Mouse (Mus musculus) cerebellum, adult 2 months (tissue): ENCODE data around the gene Fam104a. TPM values are rescaled to one million over a fixed set of nuclear protein-coding genes. Genes with fewer than 3 reads are reported as not detected.

Experiments used
- DNase-seq, 2 experiments: peaks; one replicate each; pipeline ENCODE4 v3.0.0; 2021
- H3K27ac ChIP-seq: fragments of 200-500 bp; 2 replicates; pipeline ENCODE4 v1.5.1; 2012; ENCODE audit warnings: low read length, control low read depth, inconsistent platforms; ENCODE audit not compliant: insufficient read depth
- H3K27me3 ChIP-seq: fragments of 200-500 bp; 2 replicates; pipeline ENCODE4 v1.6.1; 2012; ENCODE audit warnings: inconsistent platforms, mild to moderate bottlenecking, low read length, moderate library complexity; ENCODE audit not compliant: control insufficient read depth, insufficient read depth
- H3K4me1 ChIP-seq: fragments of 200-500 bp; 2 replicates; pipeline ENCODE4 v1.6.1; 2011; ENCODE audit warnings: low read length; ENCODE audit not compliant: control insufficient read depth, insufficient read depth
- H3K4me3 ChIP-seq: fragments of 200-500 bp; replicated peaks from 2 replicates; pipeline ENCODE3; 2011; ENCODE audit warnings: mild to moderate bottlenecking, low read depth, low read length, control low read depth; ENCODE audit not compliant: insufficient read depth
- CTCF ChIP-seq: fragments of 200-500 bp; IDR thresholded peaks from 2 replicates; pipeline ENCODE4 v1.5.1; 2011; ENCODE audit warnings: low read depth, mild to moderate bottlenecking, control low read depth, low read length, moderate library complexity, borderline replicate concordance; ENCODE audit not compliant: insufficient read depth
- POLR2A ChIP-seq: fragments of 200-500 bp; IDR thresholded peaks from 2 replicates; pipeline ENCODE4 v1.6.1; 2011; ENCODE audit warnings: low read length, control low read depth, borderline replicate concordance; ENCODE audit not compliant: insufficient read depth
- WGBS: fragments of 180-500 bp; shearing (Covaris S2); methylation state at CpG from one replicate; pipeline ENCODE4 v1.1.7; 2018; 5-methylcytosine and 5-hydroxymethylcytosine counted together
- polyA plus RNA-seq: library from polyadenylated mRNA; depleted of rRNA; stranded (reverse); fragments of >200 nt; gene quantifications from 2 replicates; pipeline ENCODE4 v1.2.3, GENCODE M21; 2012

Gene Fam104a
- polyA plus RNA-seq, 1 experiment: 32.9 TPM

DNA sequence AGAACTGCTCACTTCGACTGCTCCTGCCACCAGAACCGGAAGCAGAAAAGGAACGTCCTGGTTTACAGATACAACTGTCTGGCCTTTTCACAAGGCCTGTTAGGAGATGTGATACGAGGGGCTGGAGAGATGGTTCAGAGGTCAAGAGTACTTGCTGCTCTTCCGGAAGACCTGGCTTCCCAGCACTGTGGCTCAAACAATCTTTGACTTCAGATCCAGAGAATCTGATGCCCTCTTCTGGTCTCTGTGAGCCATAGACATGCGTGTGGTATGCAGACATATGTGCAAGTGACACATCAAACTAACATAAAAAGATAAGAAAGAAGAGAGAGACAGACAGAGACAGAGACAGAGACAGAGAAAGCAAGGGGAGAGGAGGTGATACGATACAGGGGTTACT lies 51.7 kb downstream of the Fam104a start:
- no peak overlapping the region for H3K27ac ChIP-seq
- TF ChIP-seq POLR2A (no peak), CTCF (no peak)
- H3K4me1 ChIP-seq: no peaks in the 10 kb centered on the region
- no peaks in the 10 kb centered on the region for H3K27me3 ChIP-seq
- no peak for DNase-seq
- no peak overlapping the region for H3K4me3 ChIP-seq
- WGBS: 89% methylated on average over 7 of the region's 7 CpGs

- H3K4me1 ChIP-seq: no peaks in the 10 kb centered on the region
- DNase-seq: no peak
- 76% methylated on average over 8 of the region's 8 CpGs for WGBS
- no peak overlapping the region for H3K4me3 ChIP-seq
- H3K27ac ChIP-seq: no peak overlapping the region
- H3K27me3 ChIP-seq: no peaks in the 10 kb centered on the region
- TF ChIP-seq CTCF (no peak), POLR2A (no peak)
These were observed 52.1 kb downstream of the Fam104a start for GRCm38 (mm10) chr11:113631862-113632261.

DNA sequence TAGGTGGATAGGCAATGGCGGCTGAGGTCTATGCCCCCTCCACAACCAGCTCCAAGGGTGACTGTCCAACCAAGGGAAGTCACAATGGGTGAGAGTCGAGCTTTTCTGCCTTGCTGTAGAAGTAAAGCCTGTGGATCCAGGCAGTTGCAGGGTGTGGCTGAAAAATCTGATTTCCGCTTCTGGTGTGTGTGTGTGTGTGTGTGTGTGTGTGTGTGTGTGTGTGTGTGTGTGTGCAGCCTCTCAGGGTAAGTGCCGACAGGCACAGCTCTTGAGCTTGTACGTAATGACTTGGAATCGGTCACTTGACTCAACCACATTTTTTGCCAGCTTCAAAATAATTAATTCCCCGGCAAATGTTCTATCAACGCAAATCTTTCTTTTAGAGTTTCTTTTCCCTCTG lies 52.7 kb downstream of the Fam104a start:
- no peak for DNase-seq
- WGBS: 59% methylated on average over 8 of the region's 8 CpGs
- Histone ChIP-seq H3K4me1 (no peaks in the 10 kb centered on the region), H3K27me3 (no peaks in the 10 kb centered on the region), H3K27ac (no peak overlapping the region), H3K4me3 (no peak overlapping the region)
- TF ChIP-seq POLR2A (no peak), CTCF (no peak)

DNA sequence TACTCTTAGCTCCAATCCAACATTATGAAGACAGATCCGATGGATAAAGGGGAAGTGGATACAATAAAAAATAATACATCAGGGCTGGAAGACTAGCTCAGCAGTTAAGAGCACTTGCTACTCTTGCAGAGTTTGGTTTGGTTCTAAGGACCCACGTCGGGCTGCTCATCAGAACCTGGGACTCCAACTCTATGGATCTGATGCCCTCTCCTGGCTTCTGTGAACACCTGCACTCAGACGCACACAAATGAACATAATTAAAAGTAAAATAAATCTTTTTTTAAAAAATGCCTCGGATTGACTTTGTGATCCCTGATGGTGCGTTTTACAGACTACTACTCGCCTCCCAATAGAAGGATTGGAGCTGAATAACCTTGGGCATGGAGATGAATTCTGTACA lies 53.3 kb downstream of the Fam104a start:
- H3K27ac ChIP-seq: no peak overlapping the region
- DNase-seq: no peak
- WGBS: 66% methylated on average over 7 of the region's 7 CpGs
- TF ChIP-seq POLR2A: no peak
- TF ChIP-seq CTCF: peak; percentile 43; the same call in 1 of the 2 replicates
- no peaks in the 10 kb centered on the region for H3K4me1 ChIP-seq
- H3K4me3 ChIP-seq: no peak overlapping the region
- no peaks in the 10 kb centered on the region for H3K27me3 ChIP-seq

DNA sequence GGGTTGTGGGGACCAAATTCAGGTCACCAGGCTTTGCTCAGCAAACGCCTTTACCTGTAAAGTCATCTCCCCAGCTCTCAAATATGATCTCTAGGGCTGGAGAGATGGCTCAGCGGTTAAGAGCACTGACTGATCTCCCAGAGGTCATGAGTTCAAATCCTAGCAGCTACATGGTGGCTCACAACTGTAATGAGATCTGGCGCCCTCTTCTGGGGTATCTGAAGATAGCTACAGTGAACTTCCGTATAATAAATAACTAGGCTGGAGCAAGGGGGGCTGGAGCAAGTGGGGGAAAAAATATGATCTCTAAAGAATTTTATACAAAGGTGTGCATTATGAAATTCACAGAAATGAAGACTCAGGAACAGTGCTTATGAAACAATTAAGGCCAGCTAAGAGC lies 56.2 kb downstream of the Fam104a start:
- Histone ChIP-seq H3K27me3 (no peaks in the 10 kb centered on the region), H3K27ac (no peak overlapping the region), H3K4me1 (no peaks in the 10 kb centered on the region), H3K4me3 (no peak overlapping the region)
- WGBS: 50% methylated on average over 4 of the region's 4 CpGs
- no peak for DNase-seq
- no peak for TF ChIP-seq POLR2A
- peak; percentile 26; the same call in 1 of the 2 replicates for TF ChIP-seq CTCF

- no peaks in the 10 kb centered on the region for H3K4me1 ChIP-seq
These were observed 58.5 kb downstream of the Fam104a start for GRCm38 (mm10) chr11:113625437-113625836.

DNA sequence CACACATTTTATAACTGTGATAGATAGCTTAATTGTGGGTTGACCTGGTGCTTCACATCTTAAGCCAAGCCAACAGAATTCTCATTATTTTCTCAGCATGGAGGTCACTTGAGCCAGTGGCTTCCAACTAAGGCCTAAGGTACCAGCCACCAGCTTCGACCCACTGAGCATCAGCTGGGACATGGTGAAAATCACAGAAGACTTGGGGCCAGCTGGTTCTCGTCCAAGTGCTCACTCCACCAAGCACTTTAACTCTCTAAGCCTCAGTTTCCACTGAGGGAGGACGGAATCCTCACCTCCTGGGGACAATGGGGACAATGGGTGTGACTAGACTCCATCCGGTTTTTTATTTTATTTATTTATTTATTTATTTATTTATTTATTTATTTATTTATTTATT lies 61.9 kb downstream of the Fam104a start:
- H3K27ac ChIP-seq: no peak overlapping the region
- H3K27me3 ChIP-seq: no peaks in the 10 kb centered on the region
- no peak overlapping the region for H3K4me3 ChIP-seq
- H3K4me1 ChIP-seq: peaks cover 7% of the 10 kb centered on the region; the same call in 1 of the 2 replicates
- WGBS: 68% methylated on average over 4 of the region's 4 CpGs
- no peak for TF ChIP-seq CTCF
- TF ChIP-seq POLR2A: no peak
- no peak for DNase-seq

More at GRCm38 (mm10) chr11:113625437-113625836, 58.5 kb downstream of the Fam104a start:
- H3K27ac ChIP-seq: no peak overlapping the region
- no peak overlapping the region for H3K4me3 ChIP-seq
- H3K27me3 ChIP-seq: no peaks in the 10 kb centered on the region
- WGBS: 96% methylated on average over 18 of the region's 18 CpGs
- TF ChIP-seq CTCF (no peak), POLR2A (no peak)
- DNase-seq: no peak

GRCm38 (mm10) chr11:113621001-113621400 lies 63.0 kb downstream of the Fam104a start:
- 60% methylated on average over 2 of the region's 2 CpGs for WGBS
- no peak for DNase-seq
- TF ChIP-seq POLR2A: no peak
- TF ChIP-seq CTCF: no peak
- no peak overlapping the region for H3K27ac ChIP-seq
- no peak overlapping the region for H3K4me3 ChIP-seq
- H3K4me1 ChIP-seq: peaks cover 7% of the 10 kb centered on the region; the same call in 1 of the 2 replicates
- H3K27me3 ChIP-seq: no peaks in the 10 kb centered on the region
